Mouse (Mus musculus): ENCODE measurements around the gene Herc3. TPM values are rescaled to one million over a fixed set of nuclear protein-coding genes. Genes with fewer than 3 reads are reported as not detected.

The Herc3 gene
- polyA plus RNA-seq, 1 experiment from 2014 or later: 5.2 TPM

GRCm38 (mm10) chr6:58841208-58841607 lies 9.9 kb downstream of the Herc3 start:
- H3K4me3 ChIP-seq: no peak overlapping the region
- H3K9me3 ChIP-seq: no peaks in the 10 kb centered on the region
- no peak overlapping the region for H3K27ac ChIP-seq
- peaks cover 16% of the 10 kb centered on the region for H3K4me1 ChIP-seq (replicated peaks)
- DNase-seq (ENCODE audit: low spot score): no peak
- no peaks in the 10 kb centered on the region for H3K36me3 ChIP-seq
- H3K27me3 ChIP-seq (ENCODE audit: insufficient read depth, poor library complexity, severe bottlenecking): no peaks in the 10 kb centered on the region
- 85% methylated on average over 2 of the region's 2 CpGs for WGBS

- no peaks in the 10 kb centered on the region for H3K27me3 ChIP-seq (ENCODE audit: insufficient read depth, poor library complexity, severe bottlenecking)
- H3K4me3 ChIP-seq: no peak overlapping the region
- H3K4me1 ChIP-seq (replicated peaks): peaks cover 16% of the 10 kb centered on the region
- H3K36me3 ChIP-seq: no peaks in the 10 kb centered on the region
- H3K27ac ChIP-seq: no peak overlapping the region
- DNase-seq (ENCODE audit: low spot score): no peak
- 49% methylated on average over 2 of the region's 2 CpGs for WGBS
- no peaks in the 10 kb centered on the region for H3K9me3 ChIP-seq
These were observed 10.9 kb downstream of the Herc3 start for GRCm38 (mm10) chr6:58842186-58842585.

- Histone ChIP-seq H3K27ac (no peak overlapping the region), H3K27me3 (ENCODE audit: insufficient read depth, poor library complexity, severe bottlenecking) (no peaks in the 10 kb centered on the region), H3K36me3 (no peaks in the 10 kb centered on the region), H3K4me1 (replicated peaks) (peaks cover 5% of the 10 kb centered on the region), H3K4me3 (no peak overlapping the region), H3K9me3 (no peaks in the 10 kb centered on the region)
- 93% methylated on average over 9 of the region's 9 CpGs for WGBS
- no peak for DNase-seq (ENCODE audit: low spot score)
These were observed 12.3 kb downstream of the Herc3 start for GRCm38 (mm10) chr6:58843580-58843979.

GRCm38 (mm10) chr6:58844188-58844822 lies 13.0 kb downstream of the Herc3 start:
- Histone ChIP-seq H3K4me1 (replicated peaks) (peaks cover under 1% of the 10 kb centered on the region; the same call in 1 of the 2 replicates), H3K4me3 (no peak overlapping the region), H3K27ac (no peak overlapping the region), H3K9me3 (no peaks in the 10 kb centered on the region), H3K27me3 (ENCODE audit: insufficient read depth, poor library complexity, severe bottlenecking) (no peaks in the 10 kb centered on the region), H3K36me3 (no peaks in the 10 kb centered on the region)
- no peak for DNase-seq (ENCODE audit: low spot score)
- 86% methylated on average over 8 of the region's 8 CpGs for WGBS

GRCm38 (mm10) chr6:58846850-58847692 lies 15.8 kb downstream of the Herc3 start:
- peaks cover 5% of the 10 kb centered on the region; the same call in 1 of the 2 replicates for H3K4me1 ChIP-seq (replicated peaks)
- H3K9me3 ChIP-seq: no peaks in the 10 kb centered on the region
- H3K4me3 ChIP-seq: no peak overlapping the region
- DNase-seq (ENCODE audit: low spot score): no peak
- H3K27ac ChIP-seq: no peak overlapping the region
- H3K27me3 ChIP-seq (ENCODE audit: insufficient read depth, poor library complexity, severe bottlenecking): no peaks in the 10 kb centered on the region
- WGBS: 93% methylated on average over 9 of the region's 9 CpGs
- no peaks in the 10 kb centered on the region for H3K36me3 ChIP-seq

GRCm38 (mm10) chr6:58847836-58848235 lies 16.6 kb downstream of the Herc3 start:
- Histone ChIP-seq H3K36me3 (no peaks in the 10 kb centered on the region), H3K27ac (no peak overlapping the region), H3K4me1 (replicated peaks) (peaks cover 5% of the 10 kb centered on the region; the same call in 1 of the 2 replicates), H3K9me3 (no peaks in the 10 kb centered on the region), H3K27me3 (ENCODE audit: insufficient read depth, poor library complexity, severe bottlenecking) (no peaks in the 10 kb centered on the region), H3K4me3 (no peak overlapping the region)
- no peak for DNase-seq (ENCODE audit: low spot score)
- WGBS: 91% methylated on average over 5 of the region's 5 CpGs

GRCm38 (mm10) chr6:58849356-58849755 lies 18.1 kb downstream of the Herc3 start:
- H3K27me3 ChIP-seq (ENCODE audit: insufficient read depth, poor library complexity, severe bottlenecking): no peaks in the 10 kb centered on the region
- H3K9me3 ChIP-seq: no peaks in the 10 kb centered on the region
- H3K27ac ChIP-seq: no peak overlapping the region
- 47% methylated on average over 5 of the region's 5 CpGs for WGBS
- no peak overlapping the region for H3K4me3 ChIP-seq
- H3K36me3 ChIP-seq: no peaks in the 10 kb centered on the region
- no peak for DNase-seq (ENCODE audit: low spot score)
- H3K4me1 ChIP-seq (replicated peaks): peaks cover 5% of the 10 kb centered on the region; the same call in 1 of the 2 replicates

GRCm38 (mm10) chr6:58855676-58856367 lies 24.6 kb downstream of the Herc3 start:
- no peaks in the 10 kb centered on the region for H3K9me3 ChIP-seq
- no peak overlapping the region for H3K4me3 ChIP-seq
- H3K36me3 ChIP-seq: no peaks in the 10 kb centered on the region
- 93% methylated on average over 10 of the region's 10 CpGs for WGBS
- H3K27ac ChIP-seq: no peak overlapping the region
- H3K27me3 ChIP-seq (ENCODE audit: insufficient read depth, poor library complexity, severe bottlenecking): no peaks in the 10 kb centered on the region
- no peaks in the 10 kb centered on the region for H3K4me1 ChIP-seq (replicated peaks)
- no peak for DNase-seq (ENCODE audit: low spot score)

- Histone ChIP-seq H3K27ac (no peak overlapping the region), H3K9me3 (no peaks in the 10 kb centered on the region), H3K27me3 (ENCODE audit: insufficient read depth, poor library complexity, severe bottlenecking) (no peaks in the 10 kb centered on the region), H3K36me3 (no peaks in the 10 kb centered on the region), H3K4me1 (replicated peaks) (no peaks in the 10 kb centered on the region), H3K4me3 (no peak overlapping the region)
- 68% methylated on average over 2 of the region's 2 CpGs for WGBS
- DNase-seq (ENCODE audit: low spot score): no peak
These were observed 25.2 kb downstream of the Herc3 start for GRCm38 (mm10) chr6:58856494-58856893.

GRCm38 (mm10) chr6:58859517-58859916 lies 28.3 kb downstream of the Herc3 start:
- Histone ChIP-seq H3K27me3 (ENCODE audit: insufficient read depth, poor library complexity, severe bottlenecking) (no peaks in the 10 kb centered on the region), H3K4me1 (replicated peaks) (no peaks in the 10 kb centered on the region), H3K9me3 (no peaks in the 10 kb centered on the region), H3K27ac (no peak overlapping the region), H3K4me3 (no peak overlapping the region), H3K36me3 (no peaks in the 10 kb centered on the region)
- DNase-seq (ENCODE audit: low spot score): no peak
- 91% methylated on average over 4 of the region's 4 CpGs for WGBS

GRCm38 (mm10) chr6:58862446-58862993 lies 31.3 kb downstream of the Herc3 start:
- Histone ChIP-seq H3K4me1 (replicated peaks) (no peaks in the 10 kb centered on the region), H3K36me3 (no peaks in the 10 kb centered on the region), H3K9me3 (no peaks in the 10 kb centered on the region), H3K4me3 (no peak overlapping the region), H3K27ac (no peak overlapping the region), H3K27me3 (ENCODE audit: insufficient read depth, poor library complexity, severe bottlenecking) (no peaks in the 10 kb centered on the region)
- no peak for DNase-seq (ENCODE audit: low spot score)
- WGBS: 92% methylated on average over 9 of the region's 9 CpGs

- Histone ChIP-seq H3K27me3 (ENCODE audit: insufficient read depth, poor library complexity, severe bottlenecking) (no peaks in the 10 kb centered on the region), H3K4me1 (replicated peaks) (no peaks in the 10 kb centered on the region), H3K9me3 (no peaks in the 10 kb centered on the region), H3K36me3 (no peaks in the 10 kb centered on the region), H3K4me3 (no peak overlapping the region), H3K27ac (no peak overlapping the region)
- WGBS: 91% methylated on average over 4 of the region's 4 CpGs
- no peak for DNase-seq (ENCODE audit: low spot score)
These were observed 32.5 kb downstream of the Herc3 start for GRCm38 (mm10) chr6:58863631-58864235.
